Mouse (Mus musculus): Measurements from ENCODE around the gene Bcas3.
A peak's percentile ranks its signal among the peaks of the same experiment; 100 is the strongest.

Bcas3 gene

DNA sequence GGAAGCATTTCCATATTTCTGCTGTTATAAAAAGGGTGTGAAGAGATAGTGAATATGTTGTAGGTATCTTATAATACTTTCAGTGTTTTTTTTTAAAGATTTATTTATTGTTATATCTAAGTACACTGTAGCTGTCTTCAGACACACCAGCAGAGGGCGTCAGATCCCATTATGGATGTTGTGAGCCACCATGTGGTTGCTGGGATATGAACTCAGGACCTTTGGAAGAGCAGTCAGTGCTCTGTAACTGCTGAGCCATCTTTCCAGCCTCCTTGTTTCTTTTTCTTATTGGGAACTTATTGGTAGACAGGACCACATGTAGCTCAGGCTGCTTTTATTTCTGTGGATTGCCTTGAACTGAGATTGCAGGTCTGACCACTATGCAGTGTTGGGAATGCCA lies 27.1 kb downstream of the Bcas3 start:
- no peak for DNase-seq

DNA sequence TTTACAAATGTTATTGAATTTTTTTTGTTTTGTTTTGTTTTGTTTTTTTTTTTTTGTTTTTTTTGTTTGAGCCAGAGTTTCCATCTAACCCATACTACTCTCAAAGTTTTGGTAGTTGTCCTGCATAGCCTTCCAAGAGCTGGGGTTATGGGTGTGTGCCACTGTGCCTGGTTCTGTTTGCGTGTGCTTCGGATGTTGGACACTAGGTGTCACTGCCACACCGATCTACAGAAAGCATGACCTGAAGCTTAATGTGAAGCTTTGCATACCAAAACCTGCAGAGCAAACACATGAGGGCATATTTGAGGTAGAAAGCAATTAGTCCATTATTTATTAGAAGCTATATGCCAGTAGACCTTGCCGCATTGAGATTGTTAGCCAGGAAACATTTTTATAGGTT lies 29.1 kb downstream of the Bcas3 start:
- DNase-seq: peak; percentile 70

DNA sequence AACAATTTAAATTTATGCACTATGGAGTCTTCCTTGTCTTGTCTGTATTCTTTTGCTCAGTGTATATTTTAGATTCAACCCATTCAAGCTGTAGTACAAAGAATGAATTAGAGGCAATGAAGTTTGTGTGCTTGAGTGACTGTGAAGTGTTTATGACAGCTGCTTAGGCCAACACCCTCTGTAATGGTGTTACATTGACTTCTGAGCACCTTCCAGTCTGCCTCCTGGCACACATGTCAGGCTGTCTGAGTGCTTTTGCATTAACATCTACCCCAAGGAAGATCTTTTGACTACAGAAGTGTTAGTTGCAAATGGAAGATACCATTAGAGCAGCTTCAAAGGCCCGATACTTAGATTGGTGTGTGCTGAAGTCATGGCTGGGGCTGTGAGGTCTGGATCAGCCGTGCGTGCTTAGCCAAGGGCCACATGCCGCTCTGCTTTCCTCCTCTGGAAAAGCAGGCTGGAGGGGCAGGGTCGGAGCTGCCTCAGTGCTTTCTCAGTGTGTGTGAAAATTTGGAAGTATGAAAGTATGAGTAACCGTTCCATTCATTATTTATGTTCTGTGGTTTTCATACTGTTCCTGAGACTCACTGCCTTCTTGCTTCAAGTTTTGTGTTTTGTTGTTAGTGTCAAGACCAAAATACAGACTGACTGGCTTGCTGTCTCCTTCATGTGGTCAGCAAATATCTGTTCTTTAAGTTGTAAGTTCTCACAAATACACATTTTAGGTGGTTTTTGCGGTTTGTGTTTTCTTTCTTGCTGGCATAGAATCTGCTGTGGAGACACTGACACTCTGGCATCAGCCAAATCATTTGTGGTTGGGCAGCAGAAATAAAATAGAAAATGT lies 31.2 kb downstream of the Bcas3 start:
- DNase-seq: no peak

GRCm38 (mm10) chr11:85392179-85392863 lies 39.4 kb downstream of the Bcas3 start:
- DNase-seq: no peak

DNA sequence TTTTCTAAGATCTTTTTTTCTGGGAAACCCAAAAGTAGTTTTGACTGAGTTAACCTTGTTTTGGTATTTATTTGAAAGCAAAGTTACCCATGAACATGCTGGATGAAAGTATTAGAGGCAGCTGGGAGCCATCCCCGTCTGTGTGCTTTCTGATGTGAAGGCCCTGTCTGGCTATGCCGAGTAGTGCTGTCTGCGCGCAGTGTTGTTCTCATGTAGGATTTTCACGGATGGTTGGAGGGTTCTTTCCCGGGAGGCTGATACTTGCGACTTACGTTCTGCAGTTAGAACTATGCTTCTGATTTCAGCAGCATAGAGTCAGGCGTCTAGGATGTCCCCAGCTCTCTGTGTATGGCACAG lies 39.9 kb downstream of the Bcas3 start:
- DNase-seq: no peak

DNA sequence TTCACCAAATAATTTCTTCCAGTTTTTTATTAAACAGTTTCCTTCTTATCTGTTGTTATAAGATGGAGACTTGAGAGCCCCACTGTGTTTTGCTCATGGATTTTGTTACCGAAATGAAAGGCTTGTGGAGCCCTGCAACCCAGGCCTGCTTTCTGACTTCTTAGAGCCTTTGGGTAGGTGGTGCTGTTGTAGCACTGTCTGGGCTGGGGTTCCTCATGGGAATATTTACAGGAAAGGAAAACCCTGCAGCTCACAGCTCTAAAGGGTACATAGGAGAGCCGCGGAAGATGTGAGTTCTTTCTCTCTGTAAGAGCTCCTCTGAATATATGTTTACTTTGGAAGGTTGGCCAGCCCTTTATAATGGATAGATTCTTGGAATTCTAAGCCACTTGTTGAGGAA lies 41.0 kb downstream of the Bcas3 start:
- DNase-seq: no peak

- no peak for DNase-seq
Observed at GRCm38 (mm10) chr11:85395361-85395760, 42.4 kb downstream of the Bcas3 start.

GRCm38 (mm10) chr11:85406531-85406930 lies 53.6 kb downstream of the Bcas3 start:
- no peak for DNase-seq

- no peak for DNase-seq
Observed at GRCm38 (mm10) chr11:85407700-85408099, 54.7 kb downstream of the Bcas3 start.

DNA sequence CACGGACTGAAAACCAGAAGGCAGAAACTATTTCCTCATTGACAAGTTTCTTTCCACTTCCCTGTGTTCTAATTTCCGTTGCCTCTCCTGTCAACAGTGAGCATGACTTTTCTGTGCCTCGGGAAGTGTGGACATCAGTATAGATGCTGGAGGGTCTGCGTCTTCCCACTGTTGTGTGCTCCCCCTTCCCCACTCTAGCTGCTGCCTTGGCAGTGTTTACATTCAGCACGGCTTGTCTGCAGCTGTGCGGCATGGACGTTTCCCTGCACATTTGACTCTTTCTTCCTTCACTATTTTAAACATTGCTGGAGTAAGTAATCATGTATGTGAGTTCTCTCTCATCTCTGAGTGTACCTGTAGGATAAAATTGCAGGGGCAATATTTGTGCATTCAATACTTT lies 59.4 kb downstream of the Bcas3 start:
- DNase-seq: no peak

GRCm38 (mm10) chr11:85414476-85414875 lies 61.5 kb downstream of the Bcas3 start:
- no peak for DNase-seq

- DNase-seq: no peak
Observed at GRCm38 (mm10) chr11:85427353-85427752, 74.4 kb downstream of the Bcas3 start.

- no peak for DNase-seq
Observed at GRCm38 (mm10) chr11:85428227-85428626, 75.3 kb downstream of the Bcas3 start.

DNA sequence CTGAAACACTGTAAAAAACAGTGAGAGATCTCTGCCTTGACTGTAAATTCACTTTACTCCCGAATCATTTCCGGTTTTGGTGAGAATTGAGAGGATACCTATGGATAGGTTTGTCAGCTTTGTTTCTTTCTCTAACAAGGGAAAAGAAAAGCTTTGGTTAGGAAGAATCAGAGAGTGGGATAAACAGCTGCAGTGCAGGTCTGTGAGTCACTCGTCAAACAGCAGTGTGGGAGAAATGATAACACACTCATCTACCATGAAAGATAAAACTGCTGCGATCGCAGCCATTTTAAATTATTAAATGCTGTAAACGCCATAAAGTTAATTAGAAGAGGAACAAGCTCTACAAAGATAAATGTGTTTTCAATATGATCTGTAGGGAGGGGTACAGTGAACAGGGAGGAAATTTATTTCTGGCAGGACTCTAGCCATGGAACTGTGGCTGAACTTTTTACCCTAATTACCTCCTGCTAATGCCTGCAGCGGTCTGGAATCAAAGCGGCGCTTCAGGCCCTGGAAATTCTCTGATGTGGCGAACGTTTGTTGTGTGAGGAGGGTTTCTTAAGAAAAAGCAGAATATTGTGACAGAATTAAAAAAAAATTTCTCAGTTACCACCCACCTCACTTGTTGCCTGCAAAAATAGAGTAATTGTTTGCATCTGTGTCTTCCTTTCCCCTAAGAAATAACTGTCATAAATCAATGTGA lies 77.9 kb downstream of the Bcas3 start:
- no peak for DNase-seq

DNA sequence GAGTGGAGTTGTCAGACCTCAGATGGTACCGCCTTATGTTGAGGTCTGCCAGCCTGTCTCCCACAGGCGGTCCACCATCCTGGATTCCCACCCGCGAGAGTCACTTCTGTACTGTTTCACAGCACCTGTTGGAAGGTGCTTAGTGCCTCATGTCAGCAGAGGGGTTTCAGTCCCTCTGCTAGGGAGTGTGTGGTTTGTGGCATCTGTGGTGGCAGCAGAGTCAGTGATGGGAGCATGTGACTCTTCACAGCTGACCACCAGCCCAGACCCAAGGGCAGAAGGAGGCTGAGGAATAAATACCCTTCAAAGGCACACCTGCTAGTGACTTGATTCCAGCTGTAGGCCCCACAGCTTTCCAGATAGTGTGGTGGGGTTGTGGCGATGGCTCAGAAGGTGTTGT lies 94.4 kb downstream of the Bcas3 start:
- DNase-seq: peak; percentile 14

- DNase-seq: peak; percentile 51
Observed at GRCm38 (mm10) chr11:85453598-85454304, 100.8 kb downstream of the Bcas3 start.

GRCm38 (mm10) chr11:85454305-85454682 lies 101.3 kb downstream of the Bcas3 start:
- no peak for DNase-seq

GRCm38 (mm10) chr11:85461536-85461935 lies 108.6 kb downstream of the Bcas3 start:
- no peak for DNase-seq

DNA sequence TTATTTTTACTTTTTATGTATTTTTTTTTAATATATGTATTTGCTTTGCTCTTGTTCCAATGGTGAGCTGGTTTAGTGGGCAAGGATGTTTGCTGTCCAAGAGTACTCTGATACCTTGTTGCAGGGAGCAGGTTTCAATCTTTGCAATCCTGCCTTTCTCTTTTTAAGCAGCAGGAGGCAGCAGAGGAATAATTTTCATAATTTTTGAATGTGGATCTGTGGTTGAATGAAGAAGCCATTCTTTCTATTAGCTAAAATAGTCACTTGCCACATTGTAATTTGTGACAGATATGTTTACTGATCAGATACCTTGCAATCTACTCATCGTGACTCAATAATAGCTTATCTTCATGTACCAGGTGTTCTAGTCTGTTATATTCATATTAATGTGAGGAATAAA lies 116.6 kb downstream of the Bcas3 start:
- no peak for DNase-seq

DNA sequence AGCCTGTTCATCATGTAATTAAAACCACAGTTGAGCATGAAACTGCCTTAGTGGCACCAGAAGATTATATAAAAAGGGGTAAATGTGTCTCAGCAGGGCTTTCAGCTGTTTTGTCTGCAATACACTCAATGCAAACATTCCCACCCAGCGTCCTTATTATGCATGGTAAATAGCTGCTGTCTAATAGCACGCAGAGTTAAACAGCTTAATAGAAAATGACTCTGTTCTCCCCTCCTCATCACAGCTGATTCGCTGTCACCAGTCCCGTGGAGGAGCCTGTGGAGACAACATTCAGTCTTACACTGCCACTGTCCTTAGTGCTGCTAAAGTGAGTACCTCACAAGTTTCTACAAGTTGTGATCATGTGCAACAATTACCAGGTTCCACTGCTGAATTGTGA lies 117.5 kb downstream of the Bcas3 start:
- no peak for DNase-seq

GRCm38 (mm10) chr11:85474326-85474725 lies 121.4 kb downstream of the Bcas3 start:
- DNase-seq: no peak

DNA sequence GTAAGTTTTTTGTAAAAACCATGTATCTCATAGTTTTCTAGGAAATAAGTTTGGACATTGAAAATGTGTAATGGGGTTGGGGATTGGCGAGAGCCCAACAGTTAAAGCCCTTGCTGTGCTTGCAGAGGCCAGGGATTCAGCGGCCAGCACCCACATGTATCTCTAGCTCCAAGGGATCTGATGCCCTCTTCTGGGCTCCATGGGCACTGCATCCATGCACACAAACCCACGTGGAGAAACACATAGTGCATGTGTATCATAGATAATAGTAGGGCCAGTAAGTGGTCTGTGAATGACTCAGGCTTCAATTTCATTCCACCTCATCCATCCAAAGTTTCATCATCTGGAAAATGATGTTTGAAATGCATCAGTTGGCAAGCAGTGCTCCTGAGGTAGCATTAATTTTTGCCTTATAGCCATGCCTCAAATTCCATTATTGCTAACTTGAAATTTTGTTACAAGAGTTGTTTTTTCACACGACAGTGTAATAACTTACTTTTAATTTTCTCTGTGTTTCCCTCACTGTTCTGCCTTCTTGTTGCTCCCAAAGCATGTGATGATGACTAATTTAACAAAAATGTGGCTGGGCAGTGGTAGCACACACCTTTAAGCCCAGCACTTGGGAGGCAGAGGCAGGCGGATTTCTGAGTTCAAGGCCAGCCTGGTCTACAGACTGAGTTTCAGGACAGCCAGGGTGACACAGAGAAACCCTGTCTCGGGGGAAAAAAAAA lies 129.9 kb downstream of the Bcas3 start:
- DNase-seq: peak; percentile 48
